Mouse (Mus musculus) embryonic facial prominence, embryonic 11.5 days (tissue): ENCODE measurements at regions not wholly inside any gene's neighbourhood (a gene's known extent, or its start where the extent isn't known, plus 50 kb on each side); places are given as distances from the start of the nearest gene placed in this dataset.
A peak's percentile ranks its signal among the peaks of the same experiment; 100 is the strongest.

Experiments
- ATAC-seq: fragments of 200-750 bp; cut with Nextera tagmentation; replicated peaks from 2 replicates; pipeline ENCODE4 v1.8.0; 2017; ENCODE audit warnings: low read depth; ENCODE audit not compliant: insufficient number of reproducible peaks, low FRiP score, low TSS enrichment
- DNase-seq: peaks from one replicate; pipeline ENCODE4 v3.0.0-alpha.2; 2015; ENCODE audit warnings: low spot score
- H3K27ac ChIP-seq: fragments of 300-500 bp; sonication (generic); replicated peaks from 2 replicates; pipeline ENCODE4 v1.5.1; 2014; ENCODE audit warnings: mild to moderate bottlenecking, low read depth, low read length, control low read depth
- H3K27me3 ChIP-seq: fragments of 300-500 bp; sonication (generic); 2 replicates; pipeline ENCODE4 v1.6.1; 2014; ENCODE audit warnings: mild to moderate bottlenecking, low read length, moderate library complexity, mixed read lengths; ENCODE audit not compliant: control insufficient read depth, insufficient read depth
- H3K36me3 ChIP-seq: fragments of 300-500 bp; sonication (generic); replicated peaks from 2 replicates; pipeline ENCODE4 v1.6.1; 2014; ENCODE audit warnings: low read depth, mild to moderate bottlenecking, low read length, moderate library complexity, mixed read lengths; ENCODE audit not compliant: control insufficient read depth, insufficient read depth
- H3K4me1 ChIP-seq: fragments of 300-500 bp; sonication (generic); 2 replicates; pipeline ENCODE4 v1.6.1; 2014; ENCODE audit warnings: low read length, mixed read lengths; ENCODE audit not compliant: control insufficient read depth, insufficient read depth
- H3K4me2 ChIP-seq: fragments of 300-500 bp; sonication (generic); 2 replicates; pipeline ENCODE4 v1.6.1; 2014; ENCODE audit warnings: low read depth, mild to moderate bottlenecking, control low read depth, low read length, moderate library complexity
- H3K4me3 ChIP-seq: fragments of 300-500 bp; sonication (generic); 2 replicates; pipeline ENCODE4 v1.5.1; 2014; ENCODE audit warnings: low read depth, low read length, control low read depth
- H3K9ac ChIP-seq: fragments of 300-500 bp; sonication (generic); replicated peaks from 2 replicates; pipeline ENCODE4 v1.6.1; 2014; ENCODE audit warnings: mild to moderate bottlenecking, control low read depth, low read length
- H3K9me3 ChIP-seq: fragments of 300-500 bp; sonication (generic); replicated peaks from 2 replicates; pipeline ENCODE4 v1.6.1; 2016; ENCODE audit warnings: mild to moderate bottlenecking, low read length, inconsistent platforms, mixed read lengths; ENCODE audit not compliant: control insufficient read depth
- WGBS: fragments of 180-500 bp; shearing (Covaris S2); extraction: QIAGEN DNeasy Blood & Tissue Kit; methylation state at CpG from one replicate; pipeline ENCODE4 v1.1.7; 2014; 5-methylcytosine and 5-hydroxymethylcytosine counted together

DNA sequence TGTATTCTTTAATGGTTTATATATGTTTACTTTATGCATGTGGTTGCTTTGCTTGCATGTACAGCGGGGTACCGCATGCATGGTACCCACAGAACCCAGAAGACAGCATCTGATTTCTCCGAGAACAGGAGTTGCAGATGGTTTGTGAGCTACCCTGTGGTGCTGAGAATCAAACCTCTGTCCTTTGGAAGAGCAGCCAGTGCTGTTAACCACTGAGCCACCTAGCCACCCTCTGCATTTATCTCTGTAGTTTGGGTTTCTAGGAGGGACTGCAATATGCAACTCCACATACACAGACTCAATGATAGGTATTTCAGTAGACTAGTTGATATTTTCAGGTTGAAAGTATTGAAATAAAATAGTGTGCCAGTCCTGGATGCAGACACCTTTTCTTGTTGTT, 134.4 kb downstream of the Tex36 start:
- Histone ChIP-seq H3K36me3 (no peaks in the 10 kb centered on the region), H3K4me2 (no peak overlapping the region), H3K9ac (no peak overlapping the region), H3K4me1 (no peaks in the 10 kb centered on the region), H3K27me3 (no peaks in the 10 kb centered on the region), H3K9me3 (no peaks in the 10 kb centered on the region), H3K27ac (no peak overlapping the region), H3K4me3 (no peak overlapping the region)
- no peak for ATAC-seq
- 88% methylated on average over 3 of the region's 3 CpGs for WGBS
- no peak for DNase-seq

DNA sequence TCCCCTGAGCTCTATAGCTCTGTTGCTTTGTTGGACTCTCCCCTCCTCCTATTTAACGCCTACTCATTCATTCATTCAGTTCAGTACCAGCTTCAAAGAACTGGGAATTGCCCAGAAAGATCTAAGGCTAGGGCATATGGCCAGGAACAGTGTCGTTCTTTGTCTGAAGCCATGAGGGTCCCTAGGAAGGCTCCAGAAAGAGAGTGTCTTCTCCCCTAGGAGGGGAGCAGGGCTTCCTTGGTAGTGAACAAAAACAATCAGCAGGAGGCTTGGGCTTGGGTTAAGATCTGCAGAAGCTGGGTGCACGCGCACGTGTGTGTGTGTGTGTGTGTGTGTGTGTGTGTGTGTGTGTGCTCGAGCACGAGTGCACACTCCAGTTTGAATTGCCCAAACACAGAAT, 142.7 kb downstream of the Tex36 start:
- H3K4me2 ChIP-seq: no peak overlapping the region
- no peak overlapping the region for H3K4me3 ChIP-seq
- no peak overlapping the region for H3K27ac ChIP-seq
- no peak for DNase-seq
- H3K4me1 ChIP-seq: no peaks in the 10 kb centered on the region
- ATAC-seq: no peak
- no peak overlapping the region for H3K9ac ChIP-seq
- no peaks in the 10 kb centered on the region for H3K9me3 ChIP-seq
- H3K36me3 ChIP-seq: no peaks in the 10 kb centered on the region
- H3K27me3 ChIP-seq: no peaks in the 10 kb centered on the region
- 48% methylated on average over 7 of the region's 7 CpGs for WGBS

GRCm38 (mm10) chr7:133457436-133458324, 144.3 kb downstream of the Tex36 start:
- DNase-seq (peak; percentile 61), ATAC-seq (no peak)
- Histone ChIP-seq H3K4me2 (no peak overlapping the region), H3K27me3 (no peaks in the 10 kb centered on the region), H3K36me3 (no peaks in the 10 kb centered on the region), H3K9me3 (no peaks in the 10 kb centered on the region), H3K4me3 (no peak overlapping the region), H3K4me1 (no peaks in the 10 kb centered on the region), H3K9ac (no peak overlapping the region), H3K27ac (peak overlapping the region; percentile 59)
- WGBS: 32% methylated on average over 16 of the region's 16 CpGs

DNA sequence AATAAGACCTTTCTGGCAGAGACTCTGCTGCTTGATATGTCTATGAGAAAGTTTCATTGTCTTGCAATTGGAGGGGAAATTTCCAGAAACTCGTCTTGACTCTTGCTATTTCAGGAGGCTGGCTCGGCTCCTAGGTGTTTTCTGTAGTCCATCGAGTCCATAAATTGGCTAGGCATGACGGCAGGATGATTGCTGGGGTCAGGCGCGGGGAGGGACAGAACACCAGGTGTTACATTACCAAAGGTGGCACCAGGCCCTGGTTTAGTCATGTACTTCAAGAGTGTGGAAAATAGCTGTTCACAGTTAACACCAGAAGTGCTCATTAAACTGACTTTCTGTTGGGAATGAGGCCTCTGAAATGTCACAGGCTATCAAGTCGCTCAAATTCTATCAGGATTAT, 151.7 kb downstream of the Tex36 start:
- ATAC-seq (no peak), DNase-seq (no peak)
- H3K9me3 ChIP-seq: no peaks in the 10 kb centered on the region
- no peaks in the 10 kb centered on the region for H3K27me3 ChIP-seq
- WGBS: 72% methylated on average over 7 of the region's 7 CpGs
- H3K9ac ChIP-seq: no peak overlapping the region
- H3K36me3 ChIP-seq: no peaks in the 10 kb centered on the region
- H3K27ac ChIP-seq: no peak overlapping the region
- H3K4me1 ChIP-seq: no peaks in the 10 kb centered on the region
- H3K4me3 ChIP-seq: no peak overlapping the region
- H3K4me2 ChIP-seq: no peak overlapping the region

GRCm38 (mm10) chr7:133447079-133447478, 154.9 kb downstream of the Tex36 start:
- H3K27me3 ChIP-seq: no peaks in the 10 kb centered on the region
- H3K9me3 ChIP-seq: no peaks in the 10 kb centered on the region
- H3K36me3 ChIP-seq: no peaks in the 10 kb centered on the region
- H3K9ac ChIP-seq: no peak overlapping the region
- H3K4me2 ChIP-seq: no peak overlapping the region
- WGBS: 16% methylated on average over 2 of the region's 2 CpGs
- no peak overlapping the region for H3K27ac ChIP-seq
- ATAC-seq (no peak), DNase-seq (no peak)
- H3K4me1 ChIP-seq: no peaks in the 10 kb centered on the region
- no peak overlapping the region for H3K4me3 ChIP-seq

GRCm38 (mm10) chr7:133441661-133442060, 160.3 kb downstream of the Tex36 start:
- H3K4me1 ChIP-seq: no peaks in the 10 kb centered on the region
- no peak overlapping the region for H3K9ac ChIP-seq
- DNase-seq (no peak), ATAC-seq (no peak)
- H3K4me2 ChIP-seq: no peak overlapping the region
- no peak overlapping the region for H3K4me3 ChIP-seq
- H3K27ac ChIP-seq: no peak overlapping the region
- no peaks in the 10 kb centered on the region for H3K9me3 ChIP-seq
- WGBS: 10% methylated on average over 4 of the region's 4 CpGs
- H3K27me3 ChIP-seq: no peaks in the 10 kb centered on the region
- no peaks in the 10 kb centered on the region for H3K36me3 ChIP-seq

GRCm38 (mm10) chr7:133441169-133441568, 160.8 kb downstream of the Tex36 start:
- Histone ChIP-seq H3K27me3 (no peaks in the 10 kb centered on the region), H3K9me3 (no peaks in the 10 kb centered on the region), H3K4me3 (no peak overlapping the region), H3K4me2 (no peak overlapping the region), H3K9ac (no peak overlapping the region), H3K27ac (no peak overlapping the region), H3K4me1 (no peaks in the 10 kb centered on the region), H3K36me3 (no peaks in the 10 kb centered on the region)
- DNase-seq (no peak), ATAC-seq (no peak)
- 60% methylated on average over 6 of the region's 6 CpGs for WGBS

DNA sequence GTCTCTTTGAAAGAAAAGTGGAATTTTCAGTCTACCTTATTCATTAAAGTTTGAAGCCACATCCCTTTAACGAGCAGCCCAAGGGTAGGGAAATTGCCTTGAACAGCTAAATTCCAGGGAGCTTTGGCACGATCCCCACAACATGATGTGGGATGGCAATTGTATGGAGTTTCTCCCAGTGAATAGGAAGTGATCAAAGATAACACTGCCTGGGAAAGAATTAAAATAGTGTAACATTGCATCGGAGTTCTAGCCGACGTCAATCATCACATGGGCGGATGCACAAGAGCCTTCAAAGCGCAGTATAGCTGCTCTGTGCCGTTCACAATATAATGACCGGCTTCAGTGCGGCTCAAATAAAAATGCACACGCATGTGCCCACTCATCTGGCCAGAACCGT, 161.2 kb downstream of the Tex36 start:
- no peak for DNase-seq
- Histone ChIP-seq H3K36me3 (no peaks in the 10 kb centered on the region), H3K4me1 (no peaks in the 10 kb centered on the region), H3K27ac (no peak overlapping the region), H3K27me3 (no peaks in the 10 kb centered on the region), H3K4me3 (no peak overlapping the region), H3K4me2 (no peak overlapping the region), H3K9ac (no peak overlapping the region), H3K9me3 (no peaks in the 10 kb centered on the region)
- ATAC-seq: no peak
- WGBS: 46% methylated on average over 12 of the region's 12 CpGs
